Mouse (Mus musculus): ENCODE measurements around the gene Ddn. TPM values are rescaled to one million over a fixed set of nuclear protein-coding genes. Genes with fewer than 3 reads are reported as not detected.

Ddn gene
- polyA plus RNA-seq, 1 experiment, result 108 TPM

DNA sequence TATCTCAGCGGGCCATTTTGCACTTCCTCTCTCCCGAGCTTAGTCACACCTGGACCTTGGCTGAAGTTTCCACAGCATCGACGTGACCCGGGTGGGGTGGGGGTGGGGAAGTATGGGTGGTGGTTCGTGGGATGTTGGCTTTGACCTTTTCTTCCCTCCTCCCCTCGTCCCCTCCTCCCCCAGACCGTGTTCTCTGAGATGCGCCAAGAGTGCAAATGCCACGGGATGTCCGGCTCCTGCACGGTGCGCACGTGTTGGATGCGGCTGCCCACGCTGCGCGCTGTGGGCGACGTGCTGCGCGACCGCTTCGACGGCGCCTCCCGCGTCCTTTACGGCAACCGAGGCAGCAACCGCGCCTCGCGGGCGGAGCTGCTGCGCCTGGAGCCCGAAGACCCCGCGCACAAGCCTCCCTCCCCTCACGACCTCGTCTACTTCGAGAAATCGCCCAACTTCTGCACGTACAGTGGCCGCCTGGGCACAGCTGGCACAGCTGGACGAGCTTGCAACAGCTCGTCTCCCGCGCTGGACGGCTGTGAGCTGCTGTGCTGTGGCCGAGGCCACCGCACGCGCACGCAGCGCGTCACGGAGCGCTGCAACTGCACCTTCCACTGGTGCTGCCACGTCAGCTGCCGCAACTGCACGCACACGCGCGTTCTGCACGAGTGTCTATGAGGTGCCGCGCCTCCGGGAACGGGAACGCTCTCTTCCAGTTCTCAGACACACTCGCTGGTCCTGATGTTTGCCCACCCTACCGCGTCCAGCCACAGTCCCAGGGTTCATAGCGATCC, 16.9 kb downstream of the Ddn start:
- peak overlapping the region; percentile 44 for H3K4me3 ChIP-seq (ENCODE audit: insufficient read depth, low read depth, low read length)
- 1% methylated on average over 75 of the region's 75 CpGs for WGBS
- peaks cover 47% of the 10 kb centered on the region for H3K4me1 ChIP-seq (ENCODE audit: control insufficient read depth, insufficient read depth, low read length)
- TF ChIP-seq CTCF (IDR thresholded peaks at IDR 0.05; ENCODE audit: insufficient read depth, low read depth, low read length), result no peak
- peak; percentile 39; the same call in 1 of the 2 replicates for TF ChIP-seq POLR2A (IDR thresholded peaks at IDR 0.05; ENCODE audit: insufficient read depth, low read depth, low read length)
- no peak overlapping the region for H3K27ac ChIP-seq (ENCODE audit: insufficient read depth, low read depth, low read length)

DNA sequence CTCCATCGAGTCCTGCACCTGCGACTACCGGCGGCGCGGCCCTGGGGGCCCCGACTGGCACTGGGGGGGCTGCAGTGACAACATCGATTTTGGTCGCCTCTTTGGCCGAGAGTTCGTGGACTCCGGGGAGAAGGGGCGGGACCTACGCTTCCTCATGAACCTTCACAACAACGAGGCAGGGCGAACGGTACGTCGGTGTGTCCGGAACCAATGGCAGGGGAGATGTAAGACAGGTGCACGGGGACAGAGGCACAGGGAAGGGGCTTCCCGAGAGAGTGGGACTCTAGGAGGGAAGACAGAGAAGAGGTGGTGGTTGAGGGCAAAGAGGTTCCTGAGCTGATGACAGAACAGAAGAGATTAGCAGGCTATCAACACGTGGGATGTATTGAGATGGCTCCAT, 17.5 kb downstream of the Ddn start:
- WGBS, result 2% methylated on average over 23 of the region's 23 CpGs
- Histone ChIP-seq H3K4me1 (ENCODE audit: control insufficient read depth, insufficient read depth, low read length) (peaks cover 40% of the 10 kb centered on the region), H3K4me3 (ENCODE audit: insufficient read depth, low read depth, low read length) (no peak overlapping the region), H3K27ac (ENCODE audit: insufficient read depth, low read depth, low read length) (no peak overlapping the region)
- TF ChIP-seq CTCF (IDR thresholded peaks at IDR 0.05; ENCODE audit: insufficient read depth, low read depth, low read length) (no peak), POLR2A (IDR thresholded peaks at IDR 0.05; ENCODE audit: insufficient read depth, low read depth, low read length) (no peak)

DNA sequence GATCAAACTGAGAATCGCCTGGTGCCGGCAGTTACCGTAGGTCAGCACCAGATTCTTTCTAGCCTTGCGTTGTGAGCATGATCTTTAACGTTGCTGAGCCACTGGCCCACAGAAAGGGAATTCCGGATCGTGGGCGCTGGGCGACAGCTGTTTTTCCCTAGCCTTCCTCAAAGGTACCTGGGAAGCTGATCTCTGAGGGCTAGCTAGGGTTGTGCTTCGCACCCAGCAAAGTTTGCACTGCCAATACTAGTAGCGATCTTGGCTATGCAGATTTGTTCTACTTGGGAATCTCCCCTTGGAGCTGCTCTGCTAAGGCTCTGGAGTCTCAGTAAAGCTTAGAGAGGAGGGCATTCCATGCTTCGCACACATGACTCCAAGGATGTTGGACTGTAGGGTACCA, 18.1 kb downstream of the Ddn start:
- no peak overlapping the region for H3K27ac ChIP-seq (ENCODE audit: insufficient read depth, low read depth, low read length)
- no peak for TF ChIP-seq CTCF (IDR thresholded peaks at IDR 0.05; ENCODE audit: insufficient read depth, low read depth, low read length)
- TF ChIP-seq POLR2A (IDR thresholded peaks at IDR 0.05; ENCODE audit: insufficient read depth, low read depth, low read length), result no peak
- H3K4me3 ChIP-seq (ENCODE audit: insufficient read depth, low read depth, low read length), result peak overlapping the region; percentile 11
- peaks cover 35% of the 10 kb centered on the region for H3K4me1 ChIP-seq (ENCODE audit: control insufficient read depth, insufficient read depth, low read length)
- 2% methylated on average over 12 of the region's 12 CpGs for WGBS

DNA sequence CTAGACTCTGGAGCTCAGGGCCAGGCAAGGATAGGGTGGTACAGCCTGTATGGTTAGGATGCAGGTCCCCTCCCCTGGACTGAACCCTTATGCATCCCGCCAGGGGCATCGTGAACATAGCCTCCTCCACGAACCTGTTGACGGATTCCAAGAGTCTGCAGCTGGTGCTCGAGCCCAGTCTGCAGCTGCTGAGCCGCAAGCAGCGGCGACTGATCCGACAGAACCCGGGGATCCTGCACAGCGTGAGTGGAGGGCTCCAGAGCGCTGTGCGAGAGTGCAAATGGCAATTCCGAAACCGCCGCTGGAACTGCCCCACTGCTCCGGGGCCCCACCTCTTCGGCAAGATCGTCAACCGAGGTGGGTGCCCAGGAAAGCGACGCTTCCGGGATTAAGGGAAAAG, 18.5 kb downstream of the Ddn start:
- Histone ChIP-seq H3K27ac (ENCODE audit: insufficient read depth, low read depth, low read length) (no peak overlapping the region), H3K4me3 (ENCODE audit: insufficient read depth, low read depth, low read length) (peak overlapping the region; percentile 11), H3K4me1 (ENCODE audit: control insufficient read depth, insufficient read depth, low read length) (peaks cover 35% of the 10 kb centered on the region)
- no peak for TF ChIP-seq CTCF (IDR thresholded peaks at IDR 0.05; ENCODE audit: insufficient read depth, low read depth, low read length)
- no peak for TF ChIP-seq POLR2A (IDR thresholded peaks at IDR 0.05; ENCODE audit: insufficient read depth, low read depth, low read length)
- WGBS, result 1% methylated on average over 23 of the region's 23 CpGs

DNA sequence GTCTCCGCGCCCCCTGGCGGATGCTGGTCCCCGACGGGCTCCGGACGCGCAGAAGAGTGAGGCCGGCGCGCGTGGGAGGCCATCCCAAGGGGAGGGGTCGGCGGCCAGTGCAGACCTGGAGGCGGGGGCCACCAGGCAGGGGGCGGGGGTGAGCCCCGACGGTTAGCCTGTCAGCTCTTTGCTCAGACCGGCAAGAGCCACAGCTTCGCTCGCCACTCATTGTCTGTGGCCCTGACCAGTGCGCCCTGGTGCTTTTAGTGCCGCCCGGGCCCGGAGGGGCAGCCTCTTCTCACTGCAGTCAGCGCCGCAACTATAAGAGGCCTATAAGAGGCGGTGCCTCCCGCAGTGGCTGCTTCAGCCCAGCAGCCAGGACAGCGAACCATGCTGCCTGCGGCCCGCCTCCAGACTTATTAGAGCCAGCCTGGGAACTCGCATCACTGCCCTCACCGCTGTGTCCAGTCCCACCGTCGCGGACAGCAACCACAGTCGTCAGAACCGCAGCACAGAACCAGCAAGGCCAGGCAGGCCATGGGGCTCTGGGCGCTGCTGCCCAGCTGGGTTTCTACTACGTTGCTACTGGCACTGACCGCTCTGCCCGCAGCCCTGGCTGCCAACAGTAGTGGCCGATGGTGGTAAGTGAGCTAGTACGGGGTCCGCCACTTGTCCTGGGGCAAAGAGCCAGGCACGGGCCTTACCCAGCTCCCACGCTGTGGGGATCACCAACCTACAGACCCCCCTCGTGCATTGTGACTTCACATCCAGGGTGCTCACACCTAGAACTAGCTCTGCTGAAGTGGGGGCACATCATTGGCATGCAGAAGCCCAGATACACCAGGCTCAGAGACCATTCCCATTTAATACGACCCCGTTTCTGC, 19.4 kb downstream of the Ddn start, which contains the start of gene Wnt1:
Gene Wnt1, plus strand, starts transcription at position 197 of the 875 bp plus-strand sequence.
- H3K27ac ChIP-seq (ENCODE audit: insufficient read depth, low read depth, low read length), result no peak within 1 kb of the TSS
- 3% methylated on average over 51 of the region's 51 CpGs for WGBS
- peak within 1 kb of the TSS; percentile 11; the same call in 1 of the 2 replicates for H3K4me3 ChIP-seq (ENCODE audit: insufficient read depth, low read depth, low read length)
- peaks cover 35% of the 10 kb centered on the region for H3K4me1 ChIP-seq (ENCODE audit: control insufficient read depth, insufficient read depth, low read length)
- no peak for TF ChIP-seq POLR2A (IDR thresholded peaks at IDR 0.05; ENCODE audit: insufficient read depth, low read depth, low read length)
- peak; percentile 35; the same call in 1 of the 2 replicates for TF ChIP-seq CTCF (IDR thresholded peaks at IDR 0.05; ENCODE audit: insufficient read depth, low read depth, low read length)

DNA sequence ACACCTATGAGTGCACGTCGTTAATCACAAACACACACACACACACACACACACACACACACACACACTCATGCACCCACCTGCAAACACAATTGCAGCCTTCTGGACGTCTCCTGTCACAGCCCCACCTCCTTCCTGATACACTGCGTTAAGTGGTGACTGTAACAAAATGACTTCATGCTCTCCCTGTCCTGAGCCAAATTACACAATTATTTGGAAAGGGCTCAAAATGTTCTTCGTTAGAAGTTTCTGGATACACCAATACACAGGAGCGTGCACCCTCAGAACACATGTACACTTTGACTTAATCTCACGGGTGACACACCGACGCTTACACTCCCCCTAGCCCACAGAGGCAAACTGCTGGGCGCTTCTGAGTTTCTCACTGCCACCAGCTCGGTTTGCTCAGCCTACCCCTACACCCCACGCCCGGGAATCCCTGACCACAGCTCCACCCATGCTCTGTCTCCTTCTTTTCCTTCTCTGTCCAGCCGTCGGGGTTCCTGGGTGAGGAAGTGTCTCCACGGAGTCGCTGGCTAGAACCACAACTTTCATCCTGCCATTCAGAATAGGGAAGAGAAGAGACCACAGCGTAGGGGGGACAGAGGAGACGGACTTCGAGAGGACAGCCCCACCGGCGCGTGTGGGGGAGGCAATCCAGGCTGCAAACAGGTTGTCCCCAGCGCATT, 20.2 kb downstream of the Ddn start:
- 11% methylated on average over 24 of the region's 24 CpGs for WGBS
- peaks cover 35% of the 10 kb centered on the region for H3K4me1 ChIP-seq (ENCODE audit: control insufficient read depth, insufficient read depth, low read length)
- H3K4me3 ChIP-seq (ENCODE audit: insufficient read depth, low read depth, low read length), result no peak overlapping the region
- TF ChIP-seq POLR2A (IDR thresholded peaks at IDR 0.05; ENCODE audit: insufficient read depth, low read depth, low read length), result no peak
- TF ChIP-seq CTCF (IDR thresholded peaks at IDR 0.05; ENCODE audit: insufficient read depth, low read depth, low read length), result no peak
- no peak overlapping the region for H3K27ac ChIP-seq (ENCODE audit: insufficient read depth, low read depth, low read length)

DNA sequence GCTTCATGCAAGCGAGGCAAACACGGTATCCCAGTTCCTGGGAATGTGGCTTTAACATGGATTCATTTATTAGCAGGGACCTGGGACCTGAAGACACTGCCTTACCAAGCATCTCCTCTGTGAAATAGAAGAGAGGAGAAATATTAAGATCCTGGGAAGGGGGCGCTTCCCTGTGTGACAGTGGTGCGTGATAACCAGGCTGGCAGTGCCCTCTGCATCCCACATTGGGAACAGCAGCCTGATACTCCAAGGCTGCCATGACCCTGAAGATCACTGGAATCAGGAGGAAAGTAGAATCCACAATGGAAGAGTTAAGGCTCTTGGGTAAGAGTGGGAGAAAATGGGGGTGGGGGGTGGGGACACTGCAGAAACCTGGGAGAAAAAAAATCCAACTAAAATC, 21.4 kb downstream of the Ddn start:
- Histone ChIP-seq H3K27ac (ENCODE audit: insufficient read depth, low read depth, low read length) (no peak overlapping the region), H3K4me3 (ENCODE audit: insufficient read depth, low read depth, low read length) (no peak overlapping the region), H3K4me1 (ENCODE audit: control insufficient read depth, insufficient read depth, low read length) (peaks cover 29% of the 10 kb centered on the region)
- WGBS, result 28% methylated on average over 4 of the region's 4 CpGs
- TF ChIP-seq POLR2A (IDR thresholded peaks at IDR 0.05; ENCODE audit: insufficient read depth, low read depth, low read length) (no peak), CTCF (IDR thresholded peaks at IDR 0.05; ENCODE audit: insufficient read depth, low read depth, low read length) (peak; percentile 64)

DNA sequence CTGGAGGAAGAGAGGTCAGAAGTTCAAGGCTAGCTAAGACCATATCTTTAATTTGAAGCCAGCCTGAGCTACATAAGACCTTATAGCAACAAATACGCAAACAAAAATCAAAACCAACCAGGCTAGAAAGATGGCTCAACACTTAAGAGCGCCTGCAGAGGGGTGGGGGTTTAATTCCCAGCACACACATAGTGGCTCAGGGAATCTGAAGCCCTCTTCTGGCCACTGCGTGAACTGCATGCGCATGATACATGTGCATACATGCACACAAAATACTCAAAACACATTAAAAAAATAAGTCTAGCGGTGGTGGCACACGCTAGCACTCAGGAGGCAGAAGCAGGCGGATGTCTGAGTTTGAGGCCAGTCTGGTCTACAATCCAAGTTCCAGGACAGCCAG, 23.5 kb downstream of the Ddn start:
- Histone ChIP-seq H3K4me1 (ENCODE audit: control insufficient read depth, insufficient read depth, low read length) (peaks cover 12% of the 10 kb centered on the region), H3K27ac (ENCODE audit: insufficient read depth, low read depth, low read length) (no peak overlapping the region), H3K4me3 (ENCODE audit: insufficient read depth, low read depth, low read length) (no peak overlapping the region)
- WGBS, result 47% methylated on average over 7 of the region's 7 CpGs
- TF ChIP-seq POLR2A (IDR thresholded peaks at IDR 0.05; ENCODE audit: insufficient read depth, low read depth, low read length) (no peak), CTCF (IDR thresholded peaks at IDR 0.05; ENCODE audit: insufficient read depth, low read depth, low read length) (no peak)

Measured in olfactory bulb, adult 2 months (tissue).